Mouse (Mus musculus) testis, adult 2 months (tissue): ENCODE data around the gene Efcab3.

Experiments used
- CTCF ChIP-seq: fragments of 200-500 bp; IDR thresholded peaks from 2 replicates; pipeline ENCODE4 v1.5.1; 2012; ENCODE audit warnings: low read depth, mild to moderate bottlenecking, inconsistent platforms, low read length, moderate library complexity; ENCODE audit not compliant: control insufficient read depth, insufficient read depth, insufficient replicate concordance
- POLR2A ChIP-seq: fragments of 200-500 bp; IDR thresholded peaks from 2 replicates; pipeline ENCODE4 v1.6.1; 2012; ENCODE audit warnings: low read depth, mild to moderate bottlenecking, inconsistent platforms, low read length, moderate library complexity; ENCODE audit not compliant: control insufficient read depth

DNA sequence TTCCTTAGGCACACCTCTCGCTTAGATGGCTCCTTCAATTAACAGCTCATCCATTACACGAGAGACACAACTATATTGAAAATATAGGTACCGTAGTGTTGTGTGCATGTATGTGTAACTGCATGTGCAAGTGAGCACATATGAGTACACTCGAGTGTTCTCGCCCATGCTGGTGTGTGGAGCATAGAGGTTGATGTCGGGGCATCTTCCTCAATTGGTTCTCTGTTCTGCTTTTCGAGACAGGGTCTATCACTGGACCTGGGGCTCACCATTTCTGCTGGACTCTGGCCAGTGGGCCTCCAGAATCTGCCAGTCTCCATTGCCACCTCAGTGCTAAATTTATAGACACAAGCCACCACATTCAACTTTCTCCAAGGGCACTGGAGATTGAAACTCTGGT is 54.4 kb downstream of the Efcab3 start:
- no peak for TF ChIP-seq POLR2A
- TF ChIP-seq CTCF, result no peak
